Mouse (Mus musculus): ENCODE measurements around the gene Zfp472.
A peak's percentile ranks its signal among the peaks of the same experiment; 100 is the strongest.
"Not testable (repeated sequence)": the region's sequence is repeated elsewhere in the genome, so short reads cannot be mapped to it uniquely, and the experiment has no call there.

Zfp472 gene

GRCm38 (mm10) chr17:33008337-33008736 lies 42.7 kb downstream of the Zfp472 start:
- DNase-seq (ENCODE audit: low spot score in 2 of 2): peak in 1 of 2 experiments; percentile 10

GRCm38 (mm10) chr17:33020434-33020833 lies 54.8 kb downstream of the Zfp472 start:
- DNase-seq (ENCODE audit: low spot score in 2 of 2): not testable (repeated sequence)

All from spleen, postnatal 36 days (tissue).